In the genomic region with DNA sequence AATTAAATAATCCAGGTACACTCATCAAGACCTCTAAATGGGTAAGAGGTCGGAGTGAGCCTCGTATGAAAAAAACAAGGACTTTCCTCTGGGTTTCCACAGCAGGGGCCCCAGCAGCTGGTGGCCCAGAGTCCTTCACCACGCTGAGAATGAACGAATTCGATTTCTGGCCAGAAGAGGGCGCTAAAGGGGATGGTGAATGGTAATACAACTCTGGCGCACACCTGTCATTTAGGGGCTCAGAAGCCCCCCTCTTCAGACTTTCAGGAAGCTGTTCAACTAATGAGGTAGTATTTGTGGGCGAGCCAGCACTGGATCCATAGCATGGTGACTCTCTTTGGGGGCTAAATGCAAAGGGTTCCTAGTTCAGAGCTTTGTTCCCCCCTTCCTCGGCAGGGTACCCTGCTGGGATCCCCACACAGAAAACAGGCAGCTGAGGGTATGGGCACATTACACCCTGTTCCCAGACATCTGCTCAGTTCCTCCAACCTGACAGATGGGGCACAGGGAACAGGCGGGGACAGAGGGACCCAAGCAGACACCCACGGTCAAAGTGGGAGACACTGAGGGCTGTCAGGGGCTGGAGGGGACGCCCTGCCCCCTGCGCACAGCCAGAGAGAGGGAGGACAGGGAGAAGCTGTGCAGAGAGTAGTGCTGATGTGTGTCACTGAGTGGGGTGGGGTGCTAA, we compare ENCODE assay signal across 9 mouse cellular contexts. TPM values are rescaled to one million over a fixed set of nuclear protein-coding genes. Genes with fewer than 3 reads are reported as not detected.
DNase-seq lines count a peak whose midpoint lies in the region; ATAC-seq and TF ChIP-seq lines count a peak whose summit lies in the region.
"Had no signal": no experiment of that assay in that cellular context is flagged by ENCODE, and none has a peak within 500 bp of the region (broad histone marks: within the 10 kb centered on the region; RNA-seq: fewer than 3 reads in every experiment).

No protein-coding gene starts in this region.

- H3K9me3 ChIP-seq in kidney, postnatal 0 days (replicated peaks; ENCODE audit: low read length): no peaks in the 10 kb centered on the region
- H3K9me3 ChIP-seq in lung, postnatal 0 days (ENCODE audit: low read length): no peaks in the 10 kb centered on the region

- ATAC-seq in kidney, postnatal 0 days (replicated peaks; ENCODE audit: low FRiP score, low read depth): no peak
- no peak for ATAC-seq in lung, postnatal 0 days

- DNase-seq in adrenal gland, adult 2 months: peak; percentile 44
- DNase-seq in adrenal gland, adult 8-10 months: no peak
- no peak for DNase-seq in testis, postnatal 14 days (ENCODE audit: low spot score)
- peak; percentile 76 for DNase-seq in embryo, embryonic 10.5 days (ENCODE audit: low spot score)
- DNase-seq in kidney, postnatal 0 days (ENCODE audit: low spot score): peak; percentile 66
- DNase-seq in lung, postnatal 0 days (ENCODE audit: low spot score): peak; percentile 50
- DNase-seq in spleen, postnatal 10 days (ENCODE audit: low spot score in 2 of 2): peak; percentile 43 to 80

- H3K4me2 ChIP-seq in kidney, postnatal 0 days (ENCODE audit: low read length): no peak overlapping the region
- no peak overlapping the region for H3K4me2 ChIP-seq in lung, postnatal 0 days (replicated peaks; ENCODE audit: low read depth, low read length)

- no peak for TF ChIP-seq POLR2A in testis, adult 2 months (IDR thresholded peaks at IDR 0.05; ENCODE audit: control insufficient read depth, low read depth, low read length)

- peaks cover 3% of the 10 kb centered on the region for H3K4me1 ChIP-seq in testis, adult 2 months (ENCODE audit: control insufficient read depth, insufficient read depth, low read length)
- H3K4me1 ChIP-seq in kidney, postnatal 0 days (replicated peaks; ENCODE audit: insufficient read depth, low read length): no peaks in the 10 kb centered on the region
- H3K4me1 ChIP-seq in lung, postnatal 0 days (ENCODE audit: insufficient read depth, low read depth, low read length): no peaks in the 10 kb centered on the region

- WGBS in kidney, postnatal 0 days: 43% methylated on average over 13 of the region's 13 CpGs
- WGBS in lung, postnatal 0 days: 48% methylated on average over 13 of the region's 13 CpGs

- H3K27me3 ChIP-seq in testis, adult 2 months (ENCODE audit: control insufficient read depth, insufficient read depth, low read length): no peaks in the 10 kb centered on the region
- no peaks in the 10 kb centered on the region for H3K27me3 ChIP-seq in kidney, postnatal 0 days (ENCODE audit: insufficient read depth, low read length)
- no peaks in the 10 kb centered on the region for H3K27me3 ChIP-seq in lung, postnatal 0 days (replicated peaks; ENCODE audit: insufficient read depth, low read length)

- no peaks in the 10 kb centered on the region; the same call in 1 of the 2 replicates for H3K36me3 ChIP-seq in testis, adult 2 months (ENCODE audit: control insufficient read depth, insufficient read depth, low read length)
- peaks cover 43% of the 10 kb centered on the region for H3K36me3 ChIP-seq in kidney, postnatal 0 days (ENCODE audit: insufficient read depth, low read length)
- H3K36me3 ChIP-seq in lung, postnatal 0 days (ENCODE audit: insufficient read depth, low read length): peaks cover 11% of the 10 kb centered on the region; the same call in 1 of the 2 replicates

- H3K9ac ChIP-seq in kidney, postnatal 0 days (ENCODE audit: low read depth, low read length): no peak overlapping the region
- no peak overlapping the region for H3K9ac ChIP-seq in lung, postnatal 0 days (replicated peaks; ENCODE audit: low read depth)

- peak; percentile 47; the same call in 1 of the 2 replicates for TF ChIP-seq CTCF in testis, adult 2 months (IDR thresholded peaks at IDR 0.05; ENCODE audit: control insufficient read depth, insufficient read depth, insufficient replicate concordance, low read depth, low read length)
- peak; percentile 72 for TF ChIP-seq CTCF in kidney, postnatal 0 days (IDR thresholded peaks at IDR 0.05; ENCODE audit: low read depth)
- TF ChIP-seq CTCF in lung, postnatal 0 days (IDR thresholded peaks at IDR 0.05): peak; percentile 70

- no peak overlapping the region for H3K4me3 ChIP-seq in testis, adult 2 months (ENCODE audit: control insufficient read depth, low read depth, low read length)
- H3K4me3 ChIP-seq in kidney, postnatal 0 days (replicated peaks; ENCODE audit: low read depth, low read length): no peak overlapping the region
- H3K4me3 ChIP-seq in lung, postnatal 0 days (ENCODE audit: low read depth, low read length): no peak overlapping the region

- no peak for TF ChIP-seq EP300 in lung, postnatal 0 days (IDR thresholded peaks at IDR 0.05)

- no peak overlapping the region for H3K27ac ChIP-seq in testis, adult 2 months (ENCODE audit: control insufficient read depth, insufficient read depth, low read depth, low read length)
- no peak overlapping the region for H3K27ac ChIP-seq in kidney, postnatal 0 days
- no peak overlapping the region for H3K27ac ChIP-seq in lung, postnatal 0 days (ENCODE audit: low read length)

RNA-seq across cellular contexts. Expression of gene Ncdn, which starts 7.6 kb away (rescaled TPM):
- 10 to 100 TPM; 32.4 to 36.4 TPM for total RNA-seq in adrenal gland, adult 2 months (2021)
- polyA plus RNA-seq in adrenal gland, adult 2 months (2012; rRNA removed): 66.6 and 82.2 TPM in 2 replicates
- total RNA-seq in adrenal gland, adult 8-10 months (2022): 10 to 100 TPM; 34.5 to 45.6 (median 42.7) TPM
- 6.6 and 6.7 TPM in 2 replicates for polyA plus RNA-seq in testis, adult 2 months (2012; rRNA removed)
- polyA plus RNA-seq in kidney, postnatal 0 days (2015; fragmentation: Nextera tagmentation; extraction: Ambion mirVana): 22.0 and 22.2 TPM in 2 replicates
- 12.3 and 12.4 TPM in 2 replicates for polyA plus RNA-seq in lung, postnatal 0 days (2015; fragmentation: Nextera tagmentation; extraction: Ambion mirVana)

RNA-seq across cellular contexts. Expression of gene AU040320, which starts 7.7 kb away (rescaled TPM):
- total RNA-seq in adrenal gland, adult 2 months (2021): 10 to 100 TPM; 36.6 to 40.7 TPM
- 29.0 and 35.2 TPM in 2 replicates for polyA plus RNA-seq in adrenal gland, adult 2 months (2012; rRNA removed)
- total RNA-seq in adrenal gland, adult 8-10 months (2022): 10 to 100 TPM; 49.5 to 65.4 (median 54.9) TPM
- 74.1 and 79.1 TPM in 2 replicates for polyA plus RNA-seq in testis, adult 2 months (2012; rRNA removed)
- 22.4 and 22.6 TPM in 2 replicates for polyA plus RNA-seq in kidney, postnatal 0 days (2015; fragmentation: Nextera tagmentation; extraction: Ambion mirVana)
- 20.8 and 22.2 TPM in 2 replicates for polyA plus RNA-seq in lung, postnatal 0 days (2015; fragmentation: Nextera tagmentation; extraction: Ambion mirVana)

RNA-seq across cellular contexts. Expression of gene Tfap2e, which starts 9.6 kb away (rescaled TPM):
- not detected for total RNA-seq in adrenal gland, adult 2 months (2021)
- not detected in 2 replicates for polyA plus RNA-seq in adrenal gland, adult 2 months (2012; rRNA removed)
- total RNA-seq in adrenal gland, adult 8-10 months (2022): not detected
- polyA plus RNA-seq in testis, adult 2 months (2012; rRNA removed): 0.05 and 0.06 TPM in 2 replicates
- not detected in 2 replicates for polyA plus RNA-seq in kidney, postnatal 0 days (2015; fragmentation: Nextera tagmentation; extraction: Ambion mirVana)
- polyA plus RNA-seq in lung, postnatal 0 days (2015; fragmentation: Nextera tagmentation; extraction: Ambion mirVana): not detected in 2 replicates
- polyA plus RNA-seq: gonadal fat pad, adult 2 months had no signal

Comparison
In these comparisons a context has a peak if more than half of its experiments do, and no peak if none do; other contexts are left out.
1. DNase-seq: peak in adrenal gland, adult 2 months (single experiment), embryo, embryonic 10.5 days (single experiment), kidney, postnatal 0 days (single experiment), lung, postnatal 0 days (single experiment) and spleen, postnatal 10 days (2 of 2); none in adrenal gland, adult 8-10 months (single experiment) and testis, postnatal 14 days (single experiment).
2. Peak in every context shown above with its lines, with median percentiles within 50 percentile points of each other: CTCF ChIP-seq.